Mouse (Mus musculus) myocyte (in vitro differentiated cells): ENCODE results near the gene Perp.

Source experiments
- CEBPB ChIP-seq: IDR thresholded peaks from 2 replicates; pipeline ENCODE4 v1.6.1; 2011; ENCODE audit warnings: mild to moderate bottlenecking, moderate library complexity; ENCODE audit not compliant: poor library complexity, insufficient read depth, severe bottlenecking
- E2F4 ChIP-seq: IDR thresholded peaks from one replicate; pipeline ENCODE4 v1.6.1; 2011; ENCODE audit warnings: mild to moderate bottlenecking, control low read depth, moderate library complexity; ENCODE audit not compliant: insufficient read depth
- MAX ChIP-seq: IDR thresholded peaks from one replicate; pipeline ENCODE4 v1.6.1; 2011; ENCODE audit warnings: low read depth, mild to moderate bottlenecking, control low read depth
- MYOD1 ChIP-seq, 3 experiments: IDR thresholded peaks; one replicate each; pipeline ENCODE4 v1.6.1; 2011; ENCODE audit warnings: control low read depth in 2 of 3, low read depth in 2 of 3, mild to moderate bottlenecking in 2 of 3, moderate library complexity in 1 of 3; ENCODE audit not compliant: insufficient read length in 2 of 3, control insufficient read depth in 1 of 3
- MYOG ChIP-seq, 3 experiments: IDR thresholded peaks; one replicate each; pipeline ENCODE4 v1.6.1; 2011; ENCODE audit warnings: control low read depth in 2 of 3, low read depth in 2 of 3, mild to moderate bottlenecking in 2 of 3; ENCODE audit not compliant: insufficient read length in 2 of 3, control insufficient read depth in 1 of 3, insufficient read depth in 1 of 3
- POLR2A ChIP-seq: IDR thresholded peaks from one replicate; pipeline ENCODE4 v1.6.1; 2011; ENCODE audit warnings: low read depth, mild to moderate bottlenecking, control low read depth, moderate library complexity; ENCODE audit not compliant: insufficient read length
- POLR2AphosphoS2 ChIP-seq: IDR thresholded peaks from one replicate; pipeline ENCODE4 v1.6.1; 2011; ENCODE audit warnings: low read depth, control low read depth; ENCODE audit not compliant: insufficient read length
- SRF ChIP-seq: IDR thresholded peaks from one replicate; pipeline ENCODE4 v1.6.1; 2011; ENCODE audit warnings: low read depth; ENCODE audit not compliant: control insufficient read depth, insufficient read length
- TCF12 ChIP-seq: IDR thresholded peaks from one replicate; pipeline ENCODE4 v1.6.1; 2011; ENCODE audit warnings: mild to moderate bottlenecking, control low read depth; ENCODE audit not compliant: poor library complexity, insufficient read depth, severe bottlenecking
- USF1 ChIP-seq: IDR thresholded peaks from one replicate; pipeline ENCODE4 v1.6.1; 2011; ENCODE audit warnings: low read depth, mild to moderate bottlenecking, control low read depth, moderate library complexity

DNA sequence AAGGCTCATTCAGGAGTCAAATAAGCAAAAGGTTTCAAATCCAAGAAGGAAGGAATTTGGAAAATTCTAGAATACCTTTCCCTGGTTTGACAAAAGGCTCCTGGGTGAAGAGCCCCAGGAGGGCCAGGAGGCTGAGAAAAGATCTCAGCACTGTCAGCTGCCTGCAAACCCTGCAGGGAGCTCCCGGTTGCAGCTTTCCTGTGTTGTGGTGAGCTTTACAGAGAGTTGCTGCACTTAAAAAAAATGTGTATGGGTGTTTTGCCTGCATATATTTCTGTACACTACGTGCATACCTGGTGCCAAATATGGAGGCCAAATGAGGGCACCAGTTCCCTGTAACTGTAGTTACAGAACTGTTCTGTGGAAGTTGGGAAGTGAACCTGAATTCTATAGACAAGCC lies 16.9 kb upstream of the Perp start:
- TF ChIP-seq POLR2A (no peak), POLR2AphosphoS2 (no peak), USF1 (no peak), MYOD1 (IDR thresholded peaks at IDR 0.05; ENCODE audit: control insufficient read depth in 1 of 3, insufficient read length in 2 of 3, low read depth in 2 of 3) (no peak), MAX (no peak), TCF12 (no peak), MYOG (IDR thresholded peaks at IDR 0.05; ENCODE audit: control insufficient read depth in 1 of 3, insufficient read depth in 1 of 3, insufficient read length in 2 of 3, low read depth in 2 of 3) (no peak), E2F4 (no peak), CEBPB (no peak), SRF (no peak)
